29 mouse cellular contexts compared by ENCODE assay signal in the genomic region with DNA sequence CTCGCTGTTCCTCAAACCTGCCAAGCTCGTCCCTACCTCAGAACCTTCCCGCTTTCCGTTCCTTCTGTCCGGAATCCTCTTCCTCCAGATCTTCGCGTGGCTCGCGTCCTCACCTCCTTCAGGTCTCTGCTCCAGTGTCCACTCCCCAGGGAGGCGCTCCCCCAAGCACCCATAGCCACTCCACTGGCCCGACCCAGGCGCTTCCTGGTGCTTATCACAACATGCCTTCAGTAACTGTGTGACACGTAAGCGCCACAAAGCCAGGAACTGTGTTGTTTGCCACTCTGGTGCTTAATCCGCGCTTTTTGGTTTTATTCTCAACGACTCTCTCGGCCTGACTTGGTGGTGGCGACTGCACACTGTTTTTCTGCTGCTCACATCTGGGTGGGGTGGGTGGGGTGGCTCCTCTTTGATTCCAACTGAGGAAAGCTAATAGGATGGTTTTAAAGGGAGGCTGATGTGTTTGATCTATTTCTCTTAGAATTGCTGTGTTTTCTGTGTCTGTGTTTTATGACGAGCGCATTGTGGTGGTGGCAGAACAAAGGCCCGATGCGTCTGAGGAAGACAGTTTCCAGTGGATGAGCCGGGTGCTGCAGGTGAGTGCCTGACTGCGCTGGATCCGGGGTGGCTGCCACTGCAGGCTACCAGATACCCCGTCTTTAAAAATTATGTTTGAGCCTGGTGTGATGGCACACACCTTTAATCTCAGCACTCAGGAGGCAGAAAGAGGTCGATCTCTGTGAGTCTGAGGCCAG. TPM values are rescaled to one million over a fixed set of nuclear protein-coding genes. Genes with fewer than 3 reads are reported as not detected.
A peak's percentile ranks its signal among the peaks of the same experiment; 100 is the strongest.
DNase-seq lines count a peak whose midpoint lies in the region; ATAC-seq lines count a peak whose summit lies in the region.
"Had no signal": no experiment of that assay in that cellular context is flagged by ENCODE, and none has a peak within 500 bp of the region (broad histone marks: within the 10 kb centered on the region; RNA-seq: fewer than 3 reads in every experiment).

No protein-coding gene starts in this region.

- no peaks in the 10 kb centered on the region for H3K9me3 ChIP-seq in heart, embryonic 10.5 days
- H3K9me3 ChIP-seq: forebrain, embryonic 12.5 days; hindbrain, embryonic 12.5 days; kidney, embryonic 15.5 days; liver, embryonic 12.5 days; midbrain, embryonic 12.5 days had no signal

- DNase-seq in heart, embryonic 10.5 days (ENCODE audit: low spot score) = no peak
- no peak for DNase-seq in heart, adult 9 months (ENCODE audit: low spot score in 2 of 2)
- peak; percentile 60 to 70 for DNase-seq in CD8-positive naive resting alpha-beta T cell, adult 2 months (ENCODE audit: low read depth in 2 of 2, low spot score in 2 of 2)
- peak; percentile 34 for DNase-seq in ZHBTc4 (ENCODE audit: low read depth, low spot score)
- no peak for DNase-seq in left cerebral cortex, adult 18-20 months (ENCODE audit: low spot score in 2 of 2)
- DNase-seq in kidney, postnatal 4 days = no peak
- DNase-seq: adrenal gland, postnatal 14 days; cerebellum, adult 11 months; cerebellum, adult 9-11 months; forebrain, postnatal 0 days; gastrocnemius, postnatal 10 days; heart, postnatal 36 days; kidney, adult 11 months; kidney, postnatal 25 days; left cerebral cortex, postnatal 4 days; liver, postnatal 0 days; lung, postnatal 4 days; right cerebral cortex, postnatal 25 days; spleen, adult 18-20 months had no signal

- peak overlapping the region; percentile 5; the same call in 1 of the 2 replicates for H3K27ac ChIP-seq in heart, embryonic 10.5 days
- H3K27ac ChIP-seq: forebrain, embryonic 12.5 days; hindbrain, embryonic 12.5 days; hindbrain, postnatal 0 days; kidney, embryonic 15.5 days; layer of hippocampus, adult 2 months; liver, embryonic 12.5 days; midbrain, embryonic 12.5 days had no signal

- peaks cover 3% of the 10 kb centered on the region; the same call in 1 of the 2 replicates for H3K4me1 ChIP-seq in heart, embryonic 10.5 days
- H3K4me1 ChIP-seq: forebrain, embryonic 12.5 days; hindbrain, embryonic 12.5 days; kidney, embryonic 15.5 days; midbrain, embryonic 12.5 days had no signal

- WGBS in heart, embryonic 10.5 days = 81% methylated on average over 28 of the region's 28 CpGs

- no peak overlapping the region for H3K4me3 ChIP-seq in heart, embryonic 10.5 days
- H3K4me3 ChIP-seq: erythroblast, embryonic 14.5 days; forebrain, embryonic 12.5 days; hindbrain, embryonic 12.5 days; kidney, embryonic 15.5 days; layer of hippocampus, adult 2 months; liver, embryonic 12.5 days; midbrain, embryonic 12.5 days had no signal

- no peaks in the 10 kb centered on the region for H3K27me3 ChIP-seq in heart, embryonic 10.5 days (ENCODE audit: insufficient read depth, poor library complexity, severe bottlenecking)
- H3K27me3 ChIP-seq: forebrain, embryonic 12.5 days; hindbrain, embryonic 12.5 days; kidney, embryonic 15.5 days; liver, embryonic 12.5 days; midbrain, embryonic 12.5 days had no signal

- ATAC-seq in megakaryocyte-erythroid progenitor cell, adult 5-6 weeks (replicated peaks; ENCODE audit: low FRiP score, low TSS enrichment, poor library complexity, severe bottlenecking) = peak; percentile 47
- no peak for ATAC-seq in monocyte, adult 5-6 weeks (replicated peaks; ENCODE audit: insufficient number of reproducible peaks, low FRiP score, low TSS enrichment, poor library complexity, severe bottlenecking)
- ATAC-seq: forebrain, postnatal 0 days; hindbrain, postnatal 0 days; liver, embryonic 12.5 days; liver, postnatal 0 days had no signal

- H3K36me3 ChIP-seq in heart, embryonic 10.5 days = peaks cover 80% of the 10 kb centered on the region

RNA-seq across cellular contexts. Expression of gene Atf1, which starts 44.9 kb away (rescaled TPM):
- 36.0 and 36.1 TPM in 2 replicates for polyA plus RNA-seq in heart, embryonic 10.5 days (2016; fragmentation: Nextera tagmentation; extraction: Ambion mirVana)
- 82.7 and 87.7 TPM in 2 replicates for total RNA-seq in megakaryocyte-erythroid progenitor cell, adult 5-6 weeks (2014; fragmentation: Nextera tagmentation)
- total RNA-seq in megakaryocyte-erythroid progenitor cell, adult 5-6 weeks (2017) = 94.7 and 123 TPM in 2 replicates
- total RNA-seq in left cerebral cortex, adult 18-20 months (2021) = 10 to 100 TPM; 20.8 to 25.4 TPM
- total RNA-seq in monocyte, adult 5-6 weeks (2017) = 49.1 to 81.7 TPM (median 57.2 TPM) in 3 replicates

Comparison
In these comparisons a context has a peak if more than half of its experiments do, and no peak if none do; other contexts are left out.
1. DNase-seq: peak in CD8-positive naive resting alpha-beta T cell, adult 2 months (2 of 2) and ZHBTc4 (single experiment); none in heart, embryonic 10.5 days (single experiment), heart, adult 9 months (0 of 2), left cerebral cortex, adult 18-20 months (0 of 2) and kidney, postnatal 4 days (0 of 2).